Mouse (Mus musculus): ENCODE data around the gene Tmem145. TPM values are rescaled to one million over a fixed set of nuclear protein-coding genes. Genes with fewer than 3 reads are reported as not detected.

The Tmem145 gene
- polyA plus RNA-seq, 1 experiment = 0.16 TPM

GRCm38 (mm10) chr7:25282731-25283211, 23.1 kb upstream of the Tmem145 start:
- H3K9me3 ChIP-seq = no peaks in the 10 kb centered on the region
- peaks cover 78% of the 10 kb centered on the region for H3K4me1 ChIP-seq
- H3K4me3 ChIP-seq (replicated peaks) = peak overlapping the region; percentile 92
- no peaks in the 10 kb centered on the region for H3K27me3 ChIP-seq (replicated peaks)
- TF ChIP-seq FLI1 (IDR thresholded peaks at IDR 0.05; ENCODE audit: low read length) = no peak
- TF ChIP-seq GATA1 (IDR thresholded peaks at IDR 0.05; ENCODE audit: borderline replicate concordance, low read length) = no peak
- H3K36me3 ChIP-seq (replicated peaks; ENCODE audit: low read length) = peaks cover 38% of the 10 kb centered on the region

- Histone ChIP-seq H3K4me3 (replicated peaks) (peak overlapping the region; percentile 92), H3K27me3 (replicated peaks) (no peaks in the 10 kb centered on the region), H3K4me1 (peaks cover 72% of the 10 kb centered on the region), H3K9me3 (no peaks in the 10 kb centered on the region), H3K36me3 (replicated peaks; ENCODE audit: low read length) (peaks cover 47% of the 10 kb centered on the region)
- TF ChIP-seq FLI1 (IDR thresholded peaks at IDR 0.05; ENCODE audit: low read length) (no peak), GATA1 (IDR thresholded peaks at IDR 0.05; ENCODE audit: borderline replicate concordance, low read length) (no peak)
Measured at GRCm38 (mm10) chr7:25283637-25284036, 22.3 kb upstream of the Tmem145 start.

DNA sequence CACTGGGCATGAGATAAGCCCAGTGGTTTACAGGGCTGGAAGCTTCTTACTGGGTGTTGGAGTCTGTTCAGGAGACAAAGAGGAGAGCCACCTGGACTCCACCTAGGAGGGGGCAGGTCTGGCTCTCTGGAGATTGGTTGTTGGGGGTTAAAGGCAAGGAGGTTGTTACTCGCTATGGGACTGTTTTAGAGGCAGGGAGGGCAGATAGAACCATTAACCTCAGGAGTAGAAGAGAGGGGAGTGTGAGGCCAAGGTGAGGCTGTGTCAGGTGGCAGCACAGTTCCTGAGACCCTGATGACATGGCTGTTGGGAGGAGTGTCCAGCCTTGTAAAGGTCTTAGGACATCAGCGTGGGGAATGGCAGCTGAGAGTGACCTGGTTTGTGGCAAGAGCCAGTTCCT, 21.7 kb upstream of the Tmem145 start:
- H3K4me3 ChIP-seq (replicated peaks) = peak overlapping the region; percentile 92
- peaks cover 5% of the 10 kb centered on the region; the same call in 1 of the 2 replicates for H3K9me3 ChIP-seq
- no peaks in the 10 kb centered on the region for H3K27me3 ChIP-seq (replicated peaks)
- peaks cover 69% of the 10 kb centered on the region for H3K4me1 ChIP-seq
- H3K36me3 ChIP-seq (replicated peaks; ENCODE audit: low read length) = peaks cover 52% of the 10 kb centered on the region
- TF ChIP-seq GATA1 (IDR thresholded peaks at IDR 0.05; ENCODE audit: borderline replicate concordance, low read length) (no peak), FLI1 (IDR thresholded peaks at IDR 0.05; ENCODE audit: low read length) (no peak)

DNA sequence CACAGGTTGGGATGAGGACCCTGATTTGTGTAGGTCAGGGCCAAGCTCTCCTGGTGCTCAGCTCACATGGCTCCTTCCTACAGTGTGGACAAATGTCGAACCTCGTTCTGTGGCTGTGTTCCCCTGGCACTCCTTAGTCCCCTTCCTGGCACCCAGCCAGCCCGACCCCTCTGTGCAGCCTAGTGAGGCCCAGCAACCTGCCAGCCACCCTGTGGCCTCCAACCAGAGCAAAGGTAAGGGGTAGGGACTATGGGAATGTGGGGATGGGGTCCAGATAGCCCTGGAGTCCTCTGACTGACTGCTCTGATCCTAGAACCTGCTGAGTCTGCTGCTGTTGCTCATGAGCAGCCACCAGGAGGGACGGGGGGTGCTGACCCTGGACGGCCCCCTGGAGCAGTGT, 21.1 kb upstream of the Tmem145 start:
- TF ChIP-seq FLI1 (IDR thresholded peaks at IDR 0.05; ENCODE audit: low read length) (no peak), GATA1 (IDR thresholded peaks at IDR 0.05; ENCODE audit: borderline replicate concordance, low read length) (no peak)
- no peaks in the 10 kb centered on the region for H3K27me3 ChIP-seq (replicated peaks)
- peaks cover 8% of the 10 kb centered on the region; the same call in 1 of the 2 replicates for H3K9me3 ChIP-seq
- H3K4me3 ChIP-seq (replicated peaks) = peak overlapping the region; percentile 73
- peaks cover 58% of the 10 kb centered on the region for H3K36me3 ChIP-seq (replicated peaks; ENCODE audit: low read length)
- H3K4me1 ChIP-seq = peaks cover 64% of the 10 kb centered on the region

GRCm38 (mm10) chr7:25285511-25286238, 20.2 kb upstream of the Tmem145 start:
- Histone ChIP-seq H3K4me3 (replicated peaks) (no peak overlapping the region), H3K36me3 (replicated peaks; ENCODE audit: low read length) (peaks cover 67% of the 10 kb centered on the region), H3K4me1 (peaks cover 57% of the 10 kb centered on the region), H3K27me3 (replicated peaks) (no peaks in the 10 kb centered on the region), H3K9me3 (peaks cover 8% of the 10 kb centered on the region; the same call in 1 of the 2 replicates)
- no peak for TF ChIP-seq GATA1 (IDR thresholded peaks at IDR 0.05; ENCODE audit: borderline replicate concordance, low read length)
- TF ChIP-seq FLI1 (IDR thresholded peaks at IDR 0.05; ENCODE audit: low read length) = no peak

GRCm38 (mm10) chr7:25286989-25287388, 18.9 kb upstream of the Tmem145 start:
- Histone ChIP-seq H3K4me3 (replicated peaks) (no peak overlapping the region), H3K4me1 (peaks cover 56% of the 10 kb centered on the region), H3K9me3 (peaks cover 8% of the 10 kb centered on the region; the same call in 1 of the 2 replicates), H3K27me3 (replicated peaks) (no peaks in the 10 kb centered on the region), H3K36me3 (replicated peaks; ENCODE audit: low read length) (peaks cover 81% of the 10 kb centered on the region)
- TF ChIP-seq FLI1 (IDR thresholded peaks at IDR 0.05; ENCODE audit: low read length) = no peak
- TF ChIP-seq GATA1 (IDR thresholded peaks at IDR 0.05; ENCODE audit: borderline replicate concordance, low read length) = no peak

DNA sequence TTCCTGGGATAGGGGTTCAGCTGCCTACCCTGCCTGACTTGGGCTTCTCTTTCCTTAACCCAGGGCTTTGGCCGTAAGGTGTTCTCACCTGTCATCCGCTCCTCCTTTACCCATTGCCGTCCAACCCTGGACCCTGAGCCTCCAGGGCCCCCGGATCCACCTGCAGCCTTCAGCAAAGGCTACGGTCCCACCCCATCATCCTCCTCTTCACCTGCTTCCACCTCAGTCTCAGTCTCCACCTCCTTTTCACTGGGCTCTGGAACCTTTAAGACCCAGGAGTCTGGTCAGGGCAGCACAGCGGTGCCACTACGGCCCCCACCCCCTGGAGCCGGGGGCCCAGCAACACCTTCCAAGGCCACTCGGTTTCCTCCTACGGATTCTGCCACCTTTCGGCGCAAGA, 17.9 kb upstream of the Tmem145 start:
- Histone ChIP-seq H3K4me1 (peaks cover 62% of the 10 kb centered on the region), H3K9me3 (peaks cover 8% of the 10 kb centered on the region; the same call in 1 of the 2 replicates), H3K27me3 (replicated peaks) (no peaks in the 10 kb centered on the region), H3K36me3 (replicated peaks; ENCODE audit: low read length) (peaks cover 91% of the 10 kb centered on the region), H3K4me3 (replicated peaks) (no peak overlapping the region)
- TF ChIP-seq FLI1 (IDR thresholded peaks at IDR 0.05; ENCODE audit: low read length) = no peak
- TF ChIP-seq GATA1 (IDR thresholded peaks at IDR 0.05; ENCODE audit: borderline replicate concordance, low read length) = no peak

GRCm38 (mm10) chr7:25288721-25289120, 17.2 kb upstream of the Tmem145 start:
- Histone ChIP-seq H3K9me3 (peaks cover 8% of the 10 kb centered on the region; the same call in 1 of the 2 replicates), H3K4me1 (peaks cover 62% of the 10 kb centered on the region), H3K27me3 (replicated peaks) (no peaks in the 10 kb centered on the region), H3K4me3 (replicated peaks) (no peak overlapping the region), H3K36me3 (replicated peaks; ENCODE audit: low read length) (peaks cover 98% of the 10 kb centered on the region)
- no peak for TF ChIP-seq GATA1 (IDR thresholded peaks at IDR 0.05; ENCODE audit: borderline replicate concordance, low read length)
- TF ChIP-seq FLI1 (IDR thresholded peaks at IDR 0.05; ENCODE audit: low read length) = no peak

GRCm38 (mm10) chr7:25289925-25290324, 16.0 kb upstream of the Tmem145 start:
- H3K4me3 ChIP-seq (replicated peaks) = no peak overlapping the region
- H3K27me3 ChIP-seq (replicated peaks) = no peaks in the 10 kb centered on the region
- H3K9me3 ChIP-seq = peaks cover 8% of the 10 kb centered on the region; the same call in 1 of the 2 replicates
- H3K4me1 ChIP-seq = peaks cover 59% of the 10 kb centered on the region
- peaks cover 99% of the 10 kb centered on the region for H3K36me3 ChIP-seq (replicated peaks; ENCODE audit: low read length)
- no peak for TF ChIP-seq GATA1 (IDR thresholded peaks at IDR 0.05; ENCODE audit: borderline replicate concordance, low read length)
- TF ChIP-seq FLI1 (IDR thresholded peaks at IDR 0.05; ENCODE audit: low read length) = no peak

DNA sequence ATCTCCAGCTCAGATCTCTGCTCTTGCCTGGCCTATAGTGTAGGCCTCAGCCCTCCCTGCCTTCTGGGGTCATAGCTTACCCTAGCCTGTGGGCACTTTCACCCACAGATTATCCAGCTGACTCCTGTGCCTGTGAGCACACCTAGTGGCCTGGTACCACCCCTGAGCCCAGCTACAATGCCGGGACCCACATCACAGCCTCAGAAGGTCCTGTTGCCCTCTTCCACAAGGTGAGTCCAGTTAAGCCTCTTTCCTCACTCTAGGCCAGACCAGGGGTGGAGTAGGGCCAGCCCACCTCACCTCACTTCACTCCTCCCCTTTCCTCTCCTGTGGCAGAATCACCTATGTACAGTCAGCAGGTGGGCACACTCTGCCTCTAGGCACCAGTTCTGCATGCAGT, 15.4 kb upstream of the Tmem145 start:
- Histone ChIP-seq H3K4me1 (peaks cover 54% of the 10 kb centered on the region), H3K4me3 (replicated peaks) (no peak overlapping the region), H3K9me3 (peaks cover 8% of the 10 kb centered on the region; the same call in 1 of the 2 replicates), H3K36me3 (replicated peaks; ENCODE audit: low read length) (peaks cover 98% of the 10 kb centered on the region), H3K27me3 (replicated peaks) (no peaks in the 10 kb centered on the region)
- no peak for TF ChIP-seq FLI1 (IDR thresholded peaks at IDR 0.05; ENCODE audit: low read length)
- TF ChIP-seq GATA1 (IDR thresholded peaks at IDR 0.05; ENCODE audit: borderline replicate concordance, low read length) = no peak

Measured in megakaryocyte, embryonic 14.5 days (primary cell).